Mouse (Mus musculus) cerebellum, postnatal 4 days (tissue): ENCODE measurements around the gene Lta.

Experiments
- DNase-seq, 2 experiments: peaks; one replicate each; pipeline ENCODE4 v3.0.0; 2022; ENCODE audit warnings: low spot score in 2 of 2, mixed read lengths in 1 of 2

The Lta gene

DNA sequence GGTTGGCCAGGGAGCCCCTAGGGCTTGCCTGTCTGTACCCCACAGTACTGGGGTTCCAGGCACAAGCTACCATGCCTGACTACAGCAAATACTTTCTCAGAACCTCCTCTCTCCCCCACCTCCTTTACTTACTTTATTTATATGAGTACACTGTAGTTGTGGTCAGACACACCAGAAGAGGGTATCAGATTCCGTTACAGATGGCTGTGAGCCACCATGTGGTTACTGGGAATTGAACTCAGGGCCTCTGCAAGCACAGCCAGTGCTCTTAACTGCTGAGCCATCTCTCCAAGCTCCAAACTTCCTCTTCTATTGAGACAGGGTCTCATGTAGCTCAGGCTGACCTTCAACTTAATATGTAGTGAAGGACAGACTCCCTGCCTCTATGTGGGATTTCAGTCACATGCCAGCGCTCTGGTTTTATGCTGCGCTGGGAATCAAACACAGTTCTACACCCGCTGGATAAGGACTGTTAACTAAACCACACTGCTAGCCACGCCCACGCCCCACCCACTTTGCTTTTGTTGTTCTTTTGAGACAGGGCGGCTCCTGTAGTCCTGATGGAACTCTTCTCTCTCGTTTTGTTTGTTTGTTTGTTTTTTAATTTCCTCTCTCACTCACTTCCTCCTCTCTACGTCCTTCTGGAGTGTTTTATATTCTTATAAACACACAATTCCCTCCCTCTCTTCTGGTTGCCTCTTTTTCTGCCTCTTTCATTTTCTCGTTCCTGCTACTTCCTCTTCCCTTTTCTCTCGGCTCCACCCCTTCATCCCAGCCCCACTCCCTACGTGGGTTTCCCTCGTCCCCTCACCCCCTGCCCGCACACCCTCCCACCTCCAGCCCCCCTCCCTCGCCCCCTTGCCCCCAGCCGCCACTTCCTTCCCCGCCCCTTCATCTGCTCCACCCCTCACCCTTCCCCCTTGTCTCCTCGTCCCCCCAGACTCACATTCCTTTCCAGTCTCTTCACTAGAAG is 19.2 kb downstream of the Lta start:
- peak in 1 of 2 experiments; percentile 24 for DNase-seq

GRCm38 (mm10) chr17:35180093-35180492 is 25.1 kb downstream of the Lta start:
- DNase-seq: no peak

DNA sequence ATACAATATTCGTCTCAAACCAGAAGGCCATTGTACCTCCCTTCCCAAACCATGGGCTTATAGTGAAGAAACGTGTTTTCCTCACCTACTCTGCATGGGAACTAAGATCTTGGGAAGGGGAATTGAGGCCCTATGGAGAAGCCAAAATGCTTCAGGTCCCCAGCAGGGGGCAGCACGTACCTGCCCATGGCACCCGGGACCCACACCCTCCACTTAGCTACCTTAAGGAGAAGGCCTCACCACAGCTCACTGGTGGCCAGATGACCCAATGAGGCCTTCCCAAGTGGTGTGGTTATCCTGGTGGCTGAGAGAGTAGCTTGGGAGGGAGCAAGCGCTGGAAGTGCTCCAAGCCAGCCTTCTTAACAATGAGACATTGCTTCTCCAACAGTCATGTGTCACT is 26.6 kb downstream of the Lta start:
- no peak for DNase-seq

- no peak for DNase-seq
Measured at GRCm38 (mm10) chr17:35175968-35176367, 29.2 kb downstream of the Lta start, which contains the start of gene Aif1. Aif1 (minus strand) TSS chr17:35176068.

DNA sequence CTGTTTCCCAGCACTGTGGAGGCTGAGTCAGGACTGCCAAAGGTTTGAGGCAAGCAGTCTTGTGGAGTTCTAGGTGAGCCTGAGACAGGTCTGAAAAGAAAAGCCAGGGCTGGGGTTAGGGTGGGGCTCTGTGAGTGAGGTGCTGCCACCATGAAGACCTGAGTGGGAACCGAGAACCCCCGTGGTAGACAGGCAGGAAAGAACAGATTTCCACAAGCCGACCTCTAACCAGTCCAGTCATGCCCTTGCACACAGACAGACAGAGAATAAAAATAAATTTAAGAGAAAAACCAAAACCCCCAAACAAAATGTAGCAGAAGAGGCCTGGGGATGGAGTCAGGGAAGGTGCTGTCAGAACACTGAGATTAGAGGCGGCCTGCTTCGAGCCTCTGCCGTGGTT is 29.8 kb downstream of the Lta start:
- no peak for DNase-seq

- no peak for DNase-seq
Measured at GRCm38 (mm10) chr17:35174201-35174977, 30.8 kb downstream of the Lta start.

- no peak for DNase-seq
Measured at GRCm38 (mm10) chr17:35173329-35173728, 31.8 kb downstream of the Lta start.

DNA sequence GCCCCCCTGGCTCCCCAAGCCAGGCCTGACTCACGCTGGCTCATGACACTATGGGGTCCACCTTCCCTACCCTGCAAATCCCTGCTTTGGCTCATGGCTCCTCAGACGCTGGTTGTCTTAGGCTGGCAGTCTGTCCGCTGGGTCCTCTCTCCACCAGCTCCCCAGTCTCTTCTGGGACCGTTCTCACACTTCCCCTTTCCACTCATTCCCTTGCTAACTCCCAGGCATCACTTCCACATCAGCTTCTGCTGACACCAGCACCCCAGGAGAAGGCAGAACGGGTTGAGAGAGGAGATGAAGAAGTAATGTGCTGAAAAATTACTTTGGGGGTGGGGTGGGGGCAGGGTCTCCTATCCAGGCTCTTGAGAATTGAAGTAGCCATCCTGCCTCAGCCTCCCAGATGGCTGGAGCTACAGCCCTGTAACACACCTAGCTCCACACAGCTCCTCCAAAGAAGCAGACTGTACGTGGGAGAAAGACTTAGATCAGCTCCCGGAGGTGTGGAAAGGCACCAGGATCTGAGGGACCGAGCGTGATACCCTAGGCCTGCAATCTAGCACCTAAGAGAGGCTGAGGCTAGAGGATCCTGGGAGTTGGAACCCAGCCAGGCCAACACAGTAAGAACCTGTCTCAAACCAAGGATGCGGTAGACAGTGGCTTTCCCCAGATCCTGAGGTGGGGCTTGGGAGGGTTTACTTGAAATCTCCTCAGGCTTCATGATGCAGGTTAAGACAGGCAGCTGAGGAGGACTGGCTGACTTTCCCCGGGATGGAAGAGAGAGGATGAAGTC is 32.5 kb downstream of the Lta start:
- DNase-seq: no peak

DNA sequence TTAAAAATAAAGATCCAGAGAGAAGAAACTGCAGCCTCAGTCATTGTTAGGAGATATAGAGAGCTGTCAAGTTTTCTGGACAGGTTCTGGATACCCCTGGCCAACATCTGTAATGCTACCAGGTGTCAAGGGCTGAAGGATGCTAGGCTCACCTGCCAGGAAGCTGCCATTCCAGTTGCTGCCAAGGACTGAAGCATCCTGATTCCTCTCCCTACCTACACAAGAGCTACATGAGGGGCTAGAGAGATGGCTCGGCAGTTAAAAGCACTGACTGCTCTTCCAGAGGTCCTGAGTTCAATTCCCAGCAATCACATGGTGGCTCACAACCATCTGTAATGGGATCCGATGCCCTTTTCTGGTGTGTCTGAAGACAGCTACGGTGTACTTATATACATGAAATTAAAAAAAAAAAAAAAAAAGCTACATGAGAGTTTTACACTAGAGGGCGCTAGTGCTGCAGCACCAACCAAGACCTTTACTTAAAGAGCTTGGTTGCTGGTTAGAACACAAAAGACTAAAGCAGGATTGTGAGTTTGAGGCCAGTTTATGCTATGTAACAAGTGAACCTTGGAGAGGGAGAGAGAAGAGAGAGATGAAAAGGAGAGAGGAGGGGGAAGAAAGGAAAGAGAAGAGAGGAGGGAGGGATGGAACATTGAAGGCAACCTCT is 36.5 kb downstream of the Lta start:
- no peak for DNase-seq

GRCm38 (mm10) chr17:35167794-35168193 is 37.4 kb downstream of the Lta start:
- DNase-seq: no peak

- DNase-seq: peak in 1 of 2 experiments; percentile 63
Measured at GRCm38 (mm10) chr17:35166352-35167035, 38.7 kb downstream of the Lta start.

DNA sequence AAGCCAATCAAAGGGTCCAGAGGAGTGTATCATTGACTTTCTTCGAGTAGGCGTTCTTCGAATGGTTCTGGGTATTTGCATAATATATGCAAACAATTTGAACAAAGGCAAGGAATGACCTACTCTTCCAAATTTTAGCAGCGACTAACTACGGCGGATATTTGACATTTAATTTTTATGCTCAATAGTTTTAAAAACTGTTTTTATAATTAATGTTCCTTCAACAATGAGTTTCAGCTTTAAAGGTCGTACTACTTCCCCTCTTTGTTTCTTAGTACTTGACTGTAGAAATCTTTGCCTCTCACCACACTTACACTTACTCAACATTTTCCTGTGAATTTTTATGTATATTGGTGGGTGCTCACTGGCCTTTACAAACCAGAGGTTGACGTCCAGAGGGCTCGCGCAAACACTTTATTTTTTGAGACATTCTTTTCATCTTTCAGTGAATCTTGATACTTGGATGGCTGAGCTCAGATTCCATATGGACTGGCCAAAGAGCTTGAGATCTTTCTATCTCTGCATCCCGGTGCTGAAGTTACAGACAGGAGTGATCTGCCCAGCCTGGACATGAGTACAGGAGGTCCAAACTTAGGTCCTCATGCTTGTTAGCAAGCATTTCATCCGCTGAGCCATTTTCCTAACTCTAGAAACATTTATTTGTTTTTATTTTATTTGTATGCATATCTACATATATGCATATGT is 39.5 kb downstream of the Lta start:
- no peak for DNase-seq

DNA sequence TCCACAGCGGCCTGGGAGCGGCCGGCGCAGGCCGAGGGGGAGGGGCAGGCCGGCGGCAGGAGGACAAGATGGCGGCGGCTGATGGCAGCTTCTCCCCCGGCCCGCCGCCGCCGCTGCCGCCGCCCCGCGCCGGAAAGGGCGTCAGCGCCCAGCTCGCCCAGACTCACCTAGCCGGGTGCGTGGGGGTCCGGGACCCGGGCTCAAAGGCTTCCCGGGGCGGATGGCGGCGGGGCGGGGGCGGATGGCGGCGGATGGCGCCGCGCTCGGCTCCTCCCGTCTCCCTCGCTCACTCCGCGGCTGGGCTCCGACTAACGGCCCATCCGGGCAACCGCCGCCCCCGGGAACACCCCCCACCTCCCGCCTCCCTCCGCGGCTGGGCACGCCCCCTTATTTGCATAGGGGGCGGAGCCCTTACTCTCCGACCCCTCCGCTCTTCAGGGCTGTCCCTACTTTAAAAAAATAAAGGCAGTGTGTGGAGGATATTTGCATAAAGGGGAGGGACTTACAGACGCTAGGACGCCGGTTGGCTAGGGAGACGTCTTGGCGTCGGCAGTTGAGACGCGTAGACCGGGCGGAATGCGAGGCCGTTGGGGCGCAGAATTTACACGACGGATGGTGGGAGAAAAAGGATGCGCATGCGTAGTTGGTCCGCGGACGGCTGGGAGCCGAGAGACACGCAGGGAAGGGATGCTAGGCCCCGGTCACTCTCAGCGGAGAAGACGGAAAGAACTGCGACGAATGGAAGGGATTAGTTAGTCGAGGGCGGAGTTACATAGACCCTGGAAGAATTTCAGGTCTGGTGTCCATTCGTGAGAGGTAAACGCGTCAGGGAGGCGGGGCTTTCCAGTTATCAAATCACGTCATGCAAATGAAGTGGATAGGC is 40.3 kb downstream of the Lta start, which contains the start of gene Prrc2a:
TSS of gene Prrc2a (minus strand) at position 330 of the 883 bp plus-strand sequence.
- peak; percentile 95 to 98 for DNase-seq

- DNase-seq: peak in 1 of 2 experiments; percentile 38
Measured at GRCm38 (mm10) chr17:35164218-35164567, 41.0 kb downstream of the Lta start.

GRCm38 (mm10) chr17:35163326-35164081 is 41.6 kb downstream of the Lta start:
- DNase-seq: no peak

- no peak for DNase-seq
Measured at GRCm38 (mm10) chr17:35162730-35163129, 42.4 kb downstream of the Lta start.

DNA sequence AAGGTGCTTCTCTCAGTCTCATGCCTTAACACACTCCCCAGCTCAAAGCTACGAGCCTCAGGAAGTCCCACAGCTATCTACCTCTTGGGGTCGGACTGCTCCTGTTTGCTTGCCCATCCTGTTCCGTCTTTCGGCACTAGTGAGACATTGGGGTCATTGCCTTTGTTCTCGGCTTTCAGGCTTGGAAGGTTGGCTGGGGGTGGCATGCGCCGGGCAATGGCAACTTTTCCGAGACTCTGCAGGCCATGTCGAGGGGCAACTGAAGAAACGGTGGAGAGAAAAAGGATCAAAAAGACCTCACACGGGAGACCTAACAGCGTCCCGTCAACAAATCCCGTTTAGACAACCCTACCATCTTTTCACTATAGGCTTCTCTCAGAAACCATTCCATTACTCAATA is 43.0 kb downstream of the Lta start:
- no peak for DNase-seq

DNA sequence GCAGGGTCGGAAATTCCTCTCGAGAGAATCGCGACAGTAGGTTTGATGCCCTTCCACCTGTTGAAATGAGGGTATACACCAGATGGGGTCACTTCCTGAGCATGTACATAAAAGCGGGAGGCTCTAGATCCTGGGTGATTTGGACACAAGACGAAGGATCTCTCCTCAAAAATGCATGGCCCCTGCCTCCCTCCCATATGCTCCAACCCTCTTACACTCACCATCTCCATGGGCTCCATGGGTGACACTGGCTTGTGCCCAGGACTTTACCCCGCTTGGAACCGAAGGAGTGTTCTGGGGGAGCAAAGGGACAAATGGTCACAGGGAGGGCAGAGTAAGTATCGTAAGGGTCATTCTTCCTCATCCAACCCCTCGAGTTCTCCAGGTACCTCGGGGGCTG is 43.7 kb downstream of the Lta start:
- DNase-seq: no peak
